Mouse (Mus musculus) neural tube, embryonic 14.5 days (tissue): ENCODE results near the gene Aox3. TPM values are rescaled to one million over a fixed set of nuclear protein-coding genes. Genes with fewer than 3 reads are reported as not detected.

ENCODE experiments used
- ATAC-seq: fragments of 200-750 bp; cut with Nextera tagmentation; 2 replicates; pipeline ENCODE4 v1.8.0; 2017; ENCODE audit warnings: low read depth, mild to moderate bottlenecking, moderate TSS enrichment, moderate library complexity
- H3K27ac ChIP-seq: fragments of 300-500 bp; sonication (generic); 2 replicates; pipeline ENCODE4 v1.5.1; 2014; ENCODE audit warnings: low read depth, mild to moderate bottlenecking, control low read depth, low read length, moderate library complexity, mixed read lengths
- H3K27me3 ChIP-seq: fragments of 300-500 bp; sonication (generic); 2 replicates; pipeline ENCODE4 v1.6.1; 2014; ENCODE audit warnings: low read length; ENCODE audit not compliant: control insufficient read depth, insufficient read depth
- H3K36me3 ChIP-seq: fragments of 300-500 bp; sonication (generic); 2 replicates; pipeline ENCODE4 v1.6.1; 2014; ENCODE audit warnings: low read length, mixed read lengths; ENCODE audit not compliant: control insufficient read depth, insufficient read depth
- H3K4me1 ChIP-seq: fragments of 300-500 bp; sonication (generic); 2 replicates; pipeline ENCODE4 v1.6.1; 2014; ENCODE audit warnings: low read length; ENCODE audit not compliant: control insufficient read depth, insufficient read depth
- H3K4me2 ChIP-seq: fragments of 300-500 bp; sonication (generic); 2 replicates; pipeline ENCODE4 v1.6.1; 2014; ENCODE audit warnings: mild to moderate bottlenecking, low read depth, low read length, control low read depth
- H3K4me3 ChIP-seq: fragments of 300-500 bp; sonication (generic); 2 replicates; pipeline ENCODE4 v1.5.1; 2014; ENCODE audit warnings: low read depth, low read length, control low read depth, mixed read lengths
- H3K9ac ChIP-seq: fragments of 300-500 bp; sonication (generic); replicated peaks from 2 replicates; pipeline ENCODE4 v1.6.1; 2014; ENCODE audit warnings: low read depth, mild to moderate bottlenecking, control low read depth, low read length, mixed read lengths
- H3K9me3 ChIP-seq: fragments of 300-500 bp; sonication (generic); 2 replicates; pipeline ENCODE4 v1.6.1; 2016; ENCODE audit warnings: low read length; ENCODE audit not compliant: control insufficient read depth
- WGBS: fragments of 180-500 bp; shearing (Covaris S2); extraction: QIAGEN DNeasy Blood & Tissue Kit; methylation state at CpG from one replicate; pipeline ENCODE4 v1.1.7; 2014; 5-methylcytosine and 5-hydroxymethylcytosine counted together
- polyA plus RNA-seq: library from polyadenylated mRNA; unstranded; fragments of >200 nt; fragmentation: Nextera tagmentation; extraction: Ambion mirVana; gene quantifications from 2 replicates; pipeline ENCODE4 v1.2.1, GENCODE M21; 2014

Aox3 gene
- polyA plus RNA-seq, 1 experiment from 2014 or later: 0.13 TPM

DNA sequence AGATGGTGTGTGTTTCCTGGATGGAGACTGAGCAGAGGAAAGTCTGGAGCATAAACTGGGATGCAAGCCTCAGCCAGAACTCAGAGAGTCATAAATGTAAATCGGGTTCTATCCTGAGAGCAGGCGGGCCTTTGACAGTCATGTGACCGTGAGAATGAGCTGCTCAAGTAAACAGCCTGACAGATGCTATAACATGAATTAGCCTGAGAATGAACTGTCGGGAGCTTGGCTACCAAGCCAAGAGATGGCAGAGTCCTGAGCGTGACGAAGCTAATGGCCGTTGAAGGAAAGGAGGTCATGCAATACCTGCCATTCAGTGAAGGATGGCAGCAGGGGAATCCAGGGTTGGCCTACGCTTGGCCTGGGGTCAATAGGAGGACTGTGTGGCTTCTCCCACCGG lies 84.1 kb downstream of the Aox3 start:
- no peak overlapping the region for H3K9ac ChIP-seq
- ATAC-seq: peak; percentile 73
- 24% methylated on average over 9 of the region's 9 CpGs for WGBS
- no peak overlapping the region for H3K27ac ChIP-seq
- H3K4me3 ChIP-seq: no peak overlapping the region
- H3K36me3 ChIP-seq: no peaks in the 10 kb centered on the region
- no peak overlapping the region for H3K4me2 ChIP-seq
- H3K9me3 ChIP-seq: no peaks in the 10 kb centered on the region
- H3K27me3 ChIP-seq: no peaks in the 10 kb centered on the region
- no peaks in the 10 kb centered on the region for H3K4me1 ChIP-seq

DNA sequence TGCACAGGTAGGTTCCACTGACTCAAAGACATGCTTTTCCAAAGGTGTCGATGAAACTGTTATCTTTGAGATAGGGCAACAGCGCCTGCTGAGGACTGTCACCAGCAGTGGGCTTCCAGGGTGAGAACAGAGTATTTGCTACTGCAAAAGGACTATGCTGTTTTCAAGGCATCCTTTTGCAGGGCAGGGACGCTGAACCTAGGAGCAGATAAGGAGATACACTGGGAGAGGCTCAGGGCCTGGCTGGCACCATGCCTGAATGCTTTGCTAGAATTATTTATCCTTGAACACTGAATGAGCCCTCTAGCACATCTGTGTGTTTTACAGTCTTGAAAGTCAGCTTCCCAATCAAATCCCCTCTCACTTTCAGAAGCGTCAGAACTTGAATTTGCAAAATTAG lies 85.5 kb downstream of the Aox3 start:
- no peak overlapping the region for H3K4me2 ChIP-seq
- H3K27me3 ChIP-seq: no peaks in the 10 kb centered on the region
- no peaks in the 10 kb centered on the region for H3K9me3 ChIP-seq
- no peak overlapping the region for H3K4me3 ChIP-seq
- no peaks in the 10 kb centered on the region for H3K36me3 ChIP-seq
- no peak for ATAC-seq
- H3K27ac ChIP-seq: no peak overlapping the region
- 90% methylated on average over 4 of the region's 4 CpGs for WGBS
- no peak overlapping the region for H3K9ac ChIP-seq
- H3K4me1 ChIP-seq: no peaks in the 10 kb centered on the region

DNA sequence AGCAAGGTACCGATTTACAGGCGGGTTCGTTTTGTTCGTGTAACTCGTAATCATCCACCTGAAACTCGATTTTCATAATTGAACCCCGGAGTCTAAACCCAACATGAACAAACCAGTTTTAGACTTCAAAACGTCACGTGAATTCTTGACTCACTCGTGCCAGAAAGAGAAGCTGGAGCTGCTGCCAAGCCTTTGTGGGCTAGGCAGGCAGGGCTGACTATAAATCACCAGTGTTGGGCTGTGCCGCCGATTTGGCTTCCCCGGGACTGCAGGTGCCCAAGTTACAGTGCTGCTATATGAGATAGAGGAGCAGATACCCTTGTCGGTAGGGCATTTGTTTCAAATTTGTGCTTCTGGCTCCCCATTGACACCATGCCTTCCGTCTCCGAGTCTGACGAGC lies 97.3 kb downstream of the Aox3 start, which contains the start of gene Aox4:
Gene Aox4, plus strand, starts transcription at position 195 of the 400 bp plus-strand sequence.
- peak; percentile 85 for ATAC-seq

DNA sequence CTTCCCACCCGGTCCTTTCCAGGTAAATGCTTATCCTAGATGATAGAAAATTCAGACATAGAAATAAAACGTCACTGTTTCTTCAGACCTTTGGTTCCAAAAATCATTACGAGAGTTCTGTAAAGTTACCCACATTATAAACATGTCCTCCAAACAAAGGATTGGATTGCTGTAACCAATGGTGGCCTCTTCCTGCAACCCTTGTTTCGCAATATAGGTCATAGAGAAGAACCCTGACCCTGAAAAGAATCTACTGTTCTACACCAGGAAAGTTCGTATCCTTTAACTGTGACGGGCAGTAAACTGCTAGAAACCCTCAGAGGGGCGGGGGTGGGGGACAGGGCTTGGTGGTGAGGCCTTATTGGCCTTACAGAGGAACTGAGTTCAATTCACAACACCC lies 99.9 kb downstream of the Aox3 start:
- Histone ChIP-seq H3K27ac (no peak overlapping the region), H3K9ac (no peak overlapping the region), H3K36me3 (no peaks in the 10 kb centered on the region), H3K4me1 (no peaks in the 10 kb centered on the region), H3K4me3 (no peak overlapping the region), H3K9me3 (no peaks in the 10 kb centered on the region), H3K4me2 (no peak overlapping the region), H3K27me3 (no peaks in the 10 kb centered on the region)
- 77% methylated on average over 7 of the region's 7 CpGs for WGBS
- no peak for ATAC-seq

More for the DNA sequence above, 97.3 kb downstream of the Aox3 start, which contains the start of gene Aox4:
- no peaks in the 10 kb centered on the region for H3K4me1 ChIP-seq
- no peaks in the 10 kb centered on the region for H3K27me3 ChIP-seq
- no peak within 1 kb of the TSS for H3K9ac ChIP-seq
- no peaks in the 10 kb centered on the region for H3K36me3 ChIP-seq
- no peak within 1 kb of the TSS for H3K4me2 ChIP-seq
- WGBS: 57% methylated on average over 17 of the region's 17 CpGs
- no peak within 1 kb of the TSS for H3K4me3 ChIP-seq
- no peaks in the 10 kb centered on the region for H3K9me3 ChIP-seq
- H3K27ac ChIP-seq: peak within 1 kb of the TSS; percentile 16; the same call in 1 of the 2 replicates

DNA sequence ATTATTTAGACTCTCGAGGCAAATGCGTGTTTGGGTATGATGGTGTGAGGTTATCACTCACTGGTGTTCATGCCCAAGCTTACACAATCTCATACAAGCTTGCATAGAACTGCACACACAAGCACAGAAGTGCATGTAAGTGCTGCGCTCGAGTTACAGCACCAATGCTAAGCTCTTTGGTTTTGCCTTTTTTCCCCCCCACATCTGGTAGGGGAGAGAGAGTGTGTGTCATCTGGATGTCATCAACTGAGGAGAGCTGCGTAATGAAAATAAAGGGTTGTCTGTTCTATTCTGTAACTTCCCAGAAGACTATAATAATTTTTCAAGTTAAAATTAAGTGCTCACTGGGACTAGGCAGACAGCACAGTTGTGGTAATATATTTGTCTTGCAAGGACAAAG lies 100.9 kb downstream of the Aox3 start:
- no peaks in the 10 kb centered on the region for H3K36me3 ChIP-seq
- H3K4me3 ChIP-seq: no peak overlapping the region
- no peak for ATAC-seq
- no peaks in the 10 kb centered on the region for H3K27me3 ChIP-seq
- 86% methylated on average over 5 of the region's 5 CpGs for WGBS
- no peaks in the 10 kb centered on the region for H3K9me3 ChIP-seq
- no peaks in the 10 kb centered on the region for H3K4me1 ChIP-seq
- H3K4me2 ChIP-seq: no peak overlapping the region
- no peak overlapping the region for H3K9ac ChIP-seq
- no peak overlapping the region for H3K27ac ChIP-seq

DNA sequence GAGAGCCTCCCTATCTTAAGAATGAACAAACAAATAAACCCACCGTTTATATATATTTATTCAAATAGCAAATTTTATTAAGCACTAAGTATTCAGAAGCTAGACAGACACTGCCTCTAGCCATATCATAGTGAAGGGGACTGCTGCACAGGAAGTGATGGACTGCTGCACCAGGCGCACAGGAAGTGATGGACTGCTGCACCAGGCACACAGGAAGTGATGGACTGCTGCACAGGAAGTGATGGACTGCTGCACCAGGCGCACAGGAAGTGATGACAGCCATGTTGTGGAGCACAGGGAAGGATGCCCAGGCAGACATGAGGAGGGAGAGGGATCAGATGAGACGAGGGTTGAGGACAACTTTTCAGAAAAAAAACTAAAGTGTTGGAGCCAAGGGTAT lies 102.4 kb downstream of the Aox3 start:
- no peak overlapping the region for H3K4me3 ChIP-seq
- WGBS: 95% methylated on average over 4 of the region's 4 CpGs
- H3K4me1 ChIP-seq: no peaks in the 10 kb centered on the region
- H3K9me3 ChIP-seq: no peaks in the 10 kb centered on the region
- ATAC-seq: no peak
- H3K36me3 ChIP-seq: no peaks in the 10 kb centered on the region
- no peaks in the 10 kb centered on the region for H3K27me3 ChIP-seq
- H3K9ac ChIP-seq: no peak overlapping the region
- no peak overlapping the region for H3K27ac ChIP-seq
- no peak overlapping the region for H3K4me2 ChIP-seq

DNA sequence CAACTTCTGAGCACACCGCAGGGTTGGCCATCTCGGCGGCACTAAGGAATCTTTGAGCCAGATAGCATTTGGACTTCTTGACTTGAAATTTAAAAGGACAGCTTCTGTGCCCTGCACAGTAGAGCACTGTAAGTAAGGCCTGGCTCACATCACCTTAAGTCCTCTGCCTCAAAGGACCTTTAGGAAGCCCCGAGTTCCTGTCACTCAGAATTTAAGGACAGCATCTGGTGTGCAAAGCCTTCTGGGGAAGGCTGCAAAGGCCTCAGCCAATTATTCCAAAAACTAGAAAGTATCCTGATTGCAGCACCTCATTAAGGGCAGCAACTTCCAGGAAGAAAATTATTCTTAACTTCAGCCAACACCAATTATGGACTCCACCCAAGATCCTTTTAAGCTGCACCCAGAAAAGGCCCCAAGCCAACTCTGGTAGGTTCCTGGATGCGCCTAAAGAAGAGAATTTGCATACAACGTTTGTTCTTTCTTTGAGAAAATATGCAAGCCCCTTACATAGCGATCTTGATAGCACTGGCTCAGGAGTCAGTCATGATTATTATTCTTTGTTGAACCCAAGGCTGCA lies 103.1 kb downstream of the Aox3 start:
- 89% methylated on average over 7 of the region's 7 CpGs for WGBS

DNA sequence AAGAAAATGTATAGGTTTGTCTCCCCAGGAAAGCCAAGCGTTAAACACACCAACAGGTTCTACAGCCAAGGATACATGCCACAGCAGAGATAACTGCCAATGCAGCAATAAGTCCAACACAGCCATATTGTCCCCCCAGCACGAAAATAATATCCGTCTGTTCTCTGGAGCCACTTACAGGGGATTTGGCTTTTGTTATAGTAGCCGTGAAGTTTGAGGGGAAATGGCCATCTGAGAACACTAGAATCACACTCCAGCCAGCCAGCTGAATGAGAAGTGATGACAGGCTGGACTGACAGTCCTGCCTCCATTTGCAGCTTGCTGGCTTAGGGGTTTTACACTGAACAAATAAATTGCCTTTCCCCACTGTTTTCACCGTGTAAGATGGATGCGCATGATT lies 108.1 kb downstream of the Aox3 start:
- H3K36me3 ChIP-seq: no peaks in the 10 kb centered on the region
- no peak overlapping the region for H3K27ac ChIP-seq
- no peaks in the 10 kb centered on the region for H3K27me3 ChIP-seq
- no peaks in the 10 kb centered on the region for H3K9me3 ChIP-seq
- ATAC-seq: no peak
- no peaks in the 10 kb centered on the region for H3K4me1 ChIP-seq
- 79% methylated on average over 6 of the region's 6 CpGs for WGBS
- H3K4me2 ChIP-seq: no peak overlapping the region
- H3K4me3 ChIP-seq: no peak overlapping the region
- no peak overlapping the region for H3K9ac ChIP-seq

More for the DNA sequence above, 103.1 kb downstream of the Aox3 start:
- no peak overlapping the region for H3K4me3 ChIP-seq
- ATAC-seq: no peak
- H3K4me1 ChIP-seq: no peaks in the 10 kb centered on the region
- H3K36me3 ChIP-seq: no peaks in the 10 kb centered on the region
- H3K27me3 ChIP-seq: no peaks in the 10 kb centered on the region
- H3K9ac ChIP-seq: no peak overlapping the region
- H3K27ac ChIP-seq: no peak overlapping the region
- no peak overlapping the region for H3K4me2 ChIP-seq
- no peaks in the 10 kb centered on the region for H3K9me3 ChIP-seq

DNA sequence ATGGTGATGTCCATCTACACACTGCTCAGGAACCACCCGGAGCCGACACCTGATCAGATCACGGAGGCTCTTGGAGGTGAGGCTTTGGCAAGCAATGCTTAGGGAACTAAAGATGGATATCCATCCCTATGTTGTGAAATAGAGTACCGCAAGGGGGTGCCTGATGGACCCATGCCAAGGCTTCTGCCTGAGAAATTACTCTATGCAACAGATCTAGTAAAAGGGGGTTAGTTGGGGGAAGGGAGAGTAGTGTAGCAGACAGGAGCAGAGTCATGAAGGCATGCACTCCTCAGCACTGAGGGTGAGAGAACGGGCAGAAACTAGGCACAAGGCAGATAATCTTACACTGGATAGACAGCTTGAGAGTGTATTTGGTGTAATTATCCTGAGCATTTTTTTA lies 108.9 kb downstream of the Aox3 start:
- WGBS: 91% methylated on average over 5 of the region's 5 CpGs
- Histone ChIP-seq H3K9me3 (no peaks in the 10 kb centered on the region), H3K9ac (no peak overlapping the region), H3K36me3 (no peaks in the 10 kb centered on the region), H3K27ac (no peak overlapping the region), H3K4me1 (no peaks in the 10 kb centered on the region), H3K27me3 (no peaks in the 10 kb centered on the region), H3K4me3 (no peak overlapping the region), H3K4me2 (no peak overlapping the region)
- no peak for ATAC-seq
